Mouse (Mus musculus) ovary, adult 2 months (tissue): ENCODE data around the gene Slco1a6. TPM values are rescaled to one million over a fixed set of nuclear protein-coding genes. Genes with fewer than 3 reads are reported as not detected.

Experiments used
- polyA plus RNA-seq: library from polyadenylated mRNA; depleted of rRNA; stranded (reverse); fragments of >200 nt; gene quantifications from 2 replicates; pipeline ENCODE4 v1.2.3, GENCODE M21; 2012; rRNA removed

Slco1a6 gene
- polyA plus RNA-seq, result not detected in 2 replicates

GRCm38 (mm10) chr6:142208421-142208820, at the start of gene Slco1a6:
Gene Slco1a6, minus strand, starts transcription at chr6:142208521.

Other genes starting within 250 kb of the Slco1a6 start
- gene Gm6614, start 197.1 kb downstream of the Slco1a6 start, polyA plus RNA-seq, result not detected in 2 replicates
- gene Iapp, start 89.9 kb upstream of the Slco1a6 start, polyA plus RNA-seq, result not detected in 2 replicates
- 0.07 TPM in 1 of 2 replicates, not detected in the other for gene Slco1a5, start 114.5 kb upstream of the Slco1a6 start, polyA plus RNA-seq
- 3.9 and 4.9 TPM in 2 replicates for gene Pyroxd1, start 137.1 kb upstream of the Slco1a6 start, polyA plus RNA-seq
- 2.9 and 3.5 TPM in 2 replicates for gene Recql, start 178.6 kb upstream of the Slco1a6 start, polyA plus RNA-seq
- gene Golt1b, start 178.7 kb upstream of the Slco1a6 start, polyA plus RNA-seq, result 4.3 and 6.6 TPM in 2 replicates
- gene Spx, start 204.9 kb upstream of the Slco1a6 start, polyA plus RNA-seq, result 0.10 and 0.21 TPM in 2 replicates